Mouse (Mus musculus) Patski (cell line): ENCODE data around the gene Ccdc3. TPM values are rescaled to one million over a fixed set of nuclear protein-coding genes. Genes with fewer than 3 reads are reported as not detected.

ENCODE experiments used
- ATAC-seq: fragments of 100-300 bp; one replicate; pipeline ENCODE4 v1.8.0; 2021
- CTCF ChIA-PET: fragments of 350-600 bp; sonication (Branson Sonifier 250); formaldehyde crosslinking; loops from one replicate; lab custom pipeline; 2022; ENCODE audit warnings: inconsistent platforms; lab: Charles Lee
- POLR2A ChIA-PET: fragments of 350-600 bp; sonication (Branson Sonifier 250); formaldehyde crosslinking; loops from one replicate; lab custom pipeline; 2022; ENCODE audit warnings: antibody characterized with exemption, inconsistent platforms; lab: Charles Lee
- DNase-seq: peaks from one replicate; pipeline ENCODE4 v3.0.0-alpha.2; 2011; ENCODE audit warnings: low read depth, low spot score
- H3K27me3 ChIP-seq: fragments of 371-371 bp; one replicate; pipeline ENCODE4 v1.5.1; 2021
- CTCF ChIP-seq: fragments of 100-300 bp; IDR thresholded peaks from one replicate; pipeline ENCODE4 v1.5.1; 2021
- in situ Hi-C: fragments of 300-500 bp; cut with MboI; formaldehyde crosslinking; loops from 3 replicates; pipeline ENCODE4 v1.11.1; 2018; ENCODE audit warnings: low pct_unique_long_range_greater_than_20kb, mixed read lengths
- polyA plus RNA-seq: library from polyadenylated mRNA; unstranded; gene quantifications from one replicate; pipeline ENCODE4 v1.2.3, GENCODE M21; 2021

Gene Ccdc3
- polyA plus RNA-seq, 1 experiment from 2014 or later = 0.24 TPM

- no peak for TF ChIP-seq CTCF
- in situ Hi-C loops = no loop called here
- ChIA-PET CTCF (interaction anchor here (1.1 to 1.8 kb wide), 2 partner anchors 9 kb away, joined by 3 to 4 read pairs; no protein-coding TSS in a partner anchor), POLR2A (no interaction called here)
- no peak for ATAC-seq
- H3K27me3 ChIP-seq = no peaks in the 10 kb centered on the region
- no peak for DNase-seq
Measured at GRCm38 (mm10) chr2:5160236-5160848, 22.8 kb downstream of the Ccdc3 start.

- TF ChIP-seq CTCF = no peak
- in situ Hi-C loops = no loop called here
- ChIA-PET CTCF (interaction anchor here (1.1 to 1.8 kb wide), 2 partner anchors 9 to 10 kb away, joined by 3 to 4 read pairs; no protein-coding TSS in a partner anchor), POLR2A (no interaction called here)
- no peaks in the 10 kb centered on the region for H3K27me3 ChIP-seq
- DNase-seq (no peak), ATAC-seq (no peak)
Measured at GRCm38 (mm10) chr2:5161002-5161745, 23.6 kb downstream of the Ccdc3 start.

- POLR2A ChIA-PET = no interaction called here
- no peaks in the 10 kb centered on the region for H3K27me3 ChIP-seq
- ATAC-seq (no peak), DNase-seq (no peak)
- CTCF ChIA-PET = no interaction called here
- in situ Hi-C loops = no loop called here
- TF ChIP-seq CTCF = no peak
Measured at GRCm38 (mm10) chr2:5161908-5162674, 24.5 kb downstream of the Ccdc3 start.

GRCm38 (mm10) chr2:5162756-5163155 lies 25.2 kb downstream of the Ccdc3 start:
- DNase-seq (no peak), ATAC-seq (no peak)
- H3K27me3 ChIP-seq = no peaks in the 10 kb centered on the region
- in situ Hi-C loops = no loop called here
- POLR2A ChIA-PET = no interaction called here
- CTCF ChIA-PET = no interaction called here
- TF ChIP-seq CTCF = no peak

- POLR2A ChIA-PET = no interaction called here
- no peak for DNase-seq
- in situ Hi-C loops = no loop called here
- CTCF ChIA-PET = interaction anchor here (0.9 to 2.1 kb wide), 2 partner anchors 10 to 86 kb away, joined by 3 to 10 read pairs; no protein-coding TSS in a partner anchor
- ATAC-seq = no peak
- H3K27me3 ChIP-seq = no peaks in the 10 kb centered on the region
- TF ChIP-seq CTCF = no peak
Measured at GRCm38 (mm10) chr2:5165941-5166361, 28.4 kb downstream of the Ccdc3 start.

GRCm38 (mm10) chr2:5166796-5167195 lies 29.2 kb downstream of the Ccdc3 start:
- ChIA-PET CTCF (interaction anchor here (2.1 kb wide), 1 partner anchor 11 kb away, joined by 10 read pairs; no protein-coding TSS in a partner anchor), POLR2A (no interaction called here)
- in situ Hi-C loops = no loop called here
- no peaks in the 10 kb centered on the region for H3K27me3 ChIP-seq
- no peak for TF ChIP-seq CTCF
- no peak for DNase-seq
- no peak for ATAC-seq

GRCm38 (mm10) chr2:5170815-5171214 lies 33.2 kb downstream of the Ccdc3 start:
- TF ChIP-seq CTCF = no peak
- ChIA-PET POLR2A (interaction anchor here (0.6 kb wide), 1 partner anchor 207 kb away, joined by 3 read pairs; no protein-coding TSS in a partner anchor), CTCF (interaction anchor here (1.9 kb wide), 1 partner anchor 10 kb away, joined by 4 read pairs; no protein-coding TSS in a partner anchor)
- no peak for DNase-seq
- ATAC-seq = no peak
- in situ Hi-C loops = no loop called here
- H3K27me3 ChIP-seq = no peaks in the 10 kb centered on the region

- CTCF ChIA-PET = interaction anchor here (1.9 kb wide), 1 partner anchor 9 kb away, joined by 4 read pairs; no protein-coding TSS in a partner anchor
- ATAC-seq (no peak), DNase-seq (no peak)
- in situ Hi-C loops = no loop called here
- POLR2A ChIA-PET = no interaction called here
- H3K27me3 ChIP-seq = no peaks in the 10 kb centered on the region
- TF ChIP-seq CTCF = no peak
Measured at GRCm38 (mm10) chr2:5171301-5172000, 33.9 kb downstream of the Ccdc3 start.

- in situ Hi-C loops = no loop called here
- CTCF ChIA-PET = no interaction called here
- no peak for DNase-seq
Measured at GRCm38 (mm10) chr2:5172773-5173172, 35.2 kb downstream of the Ccdc3 start.

GRCm38 (mm10) chr2:5174716-5175115 lies 37.1 kb downstream of the Ccdc3 start:
- TF ChIP-seq CTCF = no peak
- ATAC-seq = no peak
- in situ Hi-C loops = no loop called here
- no peaks in the 10 kb centered on the region for H3K27me3 ChIP-seq
- ChIA-PET CTCF (interaction anchor here (1.1 kb wide), 1 partner anchor 85 kb away, joined by 4 read pairs; no protein-coding TSS in a partner anchor), POLR2A (no interaction called here)
- DNase-seq = no peak

More at GRCm38 (mm10) chr2:5172773-5173172, 35.2 kb downstream of the Ccdc3 start:
- POLR2A ChIA-PET = no interaction called here
- TF ChIP-seq CTCF = no peak
- ATAC-seq = no peak
- no peaks in the 10 kb centered on the region for H3K27me3 ChIP-seq
